Comparison of ENCODE assay signal across 32 mouse cellular contexts in genomic region chr19:4455071-4455800, GRCm38 (mm10). TPM values are rescaled to one million over a fixed set of nuclear protein-coding genes. Genes with fewer than 3 reads are reported as not detected.
DNase-seq lines count a peak whose midpoint lies in the region; ATAC-seq and TF ChIP-seq lines count a peak whose summit lies in the region.
"Had no signal": no experiment of that assay in that cellular context is flagged by ENCODE, and none has a peak within 500 bp of the region (broad histone marks: within the 10 kb centered on the region; RNA-seq: fewer than 3 reads in every experiment).

No protein-coding gene starts in this region.

- ATAC-seq in frontal cortex, adult (ENCODE audit: low TSS enrichment) = peak; percentile 52; the same call in 1 of the 2 replicates
- ATAC-seq: forebrain, embryonic 13.5 days; intestine, embryonic 15.5 days; midbrain, embryonic 16.5 days had no signal

- no peak for TF ChIP-seq POLR2A in olfactory bulb, adult 2 months (IDR thresholded peaks at IDR 0.05; ENCODE audit: insufficient read depth, low read depth, low read length)

- no peak for DNase-seq in frontal cortex, postnatal 25 days (ENCODE audit: low spot score in 2 of 2)
- DNase-seq in Muller cell, postnatal 12 days (ENCODE audit: inconsistent ontology term) = peak; percentile 45
- DNase-seq in adrenal gland, postnatal 14 days = peak; percentile 65
- no peak for DNase-seq in adipocyte (ENCODE audit: low spot score)
- no peak for DNase-seq in thymus, postnatal 4 days
- DNase-seq: B cell, adult 2 months; cerebellum, adult 18-20 months; heart, adult 11 months; kidney, adult 8-10 months; kidney, postnatal 10 days; lung, embryonic 14.5 days; thymus, postnatal 25 days had no signal

- TF ChIP-seq CTCF in olfactory bulb, adult 2 months (IDR thresholded peaks at IDR 0.05; ENCODE audit: insufficient read depth, low read depth, low read length) = no peak

- peak overlapping the region; percentile 25 for H3K27ac ChIP-seq in olfactory bulb, adult 2 months (ENCODE audit: insufficient read depth, low read depth, low read length)
- H3K27ac ChIP-seq: forebrain, embryonic 13.5 days; hindbrain, embryonic 15.5 days; intestine, embryonic 15.5 days; left cerebral cortex, adult 2 months; liver, embryonic 13.5 days; midbrain, embryonic 10.5 days; stomach, embryonic 15.5 days had no signal

- no peak overlapping the region for H3K4me3 ChIP-seq in olfactory bulb, adult 2 months (ENCODE audit: insufficient read depth, low read depth, low read length)
- H3K4me3 ChIP-seq: forebrain, embryonic 13.5 days; hindbrain, embryonic 15.5 days; intestine, embryonic 15.5 days; left cerebral cortex, adult 2 months; liver, embryonic 13.5 days; midbrain, embryonic 10.5 days; stomach, embryonic 15.5 days had no signal

- H3K4me1 ChIP-seq in olfactory bulb, adult 2 months (ENCODE audit: control insufficient read depth, insufficient read depth, low read length) = peaks cover 20% of the 10 kb centered on the region
- H3K4me1 ChIP-seq: forebrain, embryonic 13.5 days; hindbrain, embryonic 15.5 days; stomach, embryonic 15.5 days had no signal

- 65% methylated on average over 15 of the region's 15 CpGs for WGBS in olfactory bulb, adult 2 months

RNA-seq across cellular contexts. Expression of gene Rhod, which starts 16.0 kb away (rescaled TPM):
- total RNA-seq in adrenal gland, postnatal 14 days (2021) = 14.1 and 17.3 TPM in 2 replicates
- not detected in 2 replicates for polyA plus RNA-seq in olfactory bulb, adult 2 months (2012; ENCODE audit: insufficient read depth, insufficient read length, low replicate concordance, missing spikeins)
- total RNA-seq: MEL; neutrophil, adult 5-6 weeks had no signal

RNA-seq across cellular contexts. Expression of gene Syt12, which starts 22.0 kb away (rescaled TPM):
- total RNA-seq in adrenal gland, postnatal 14 days (2021) = 35.0 and 41.1 TPM in 2 replicates
- polyA plus RNA-seq in olfactory bulb, adult 2 months (2012; ENCODE audit: insufficient read depth, insufficient read length, low replicate concordance, missing spikeins) = not detected in 2 replicates
- total RNA-seq: hematopoietic stem cell, adult 5-6 weeks; MEL; neutrophil, adult 5-6 weeks had no signal

RNA-seq across cellular contexts. Expression of gene 2010003K11Rik, which starts 43.1 kb away (rescaled TPM):
- 23.0 and 25.2 TPM in 2 replicates for total RNA-seq in adrenal gland, postnatal 14 days (2021)
- polyA plus RNA-seq in olfactory bulb, adult 2 months (2012; ENCODE audit: insufficient read depth, insufficient read length, low replicate concordance, missing spikeins) = not detected in 2 replicates
- total RNA-seq: hematopoietic stem cell, adult 5-6 weeks; layer of hippocampus, postnatal 10 days; left cerebral cortex, adult 2 months; left cerebral cortex, postnatal 36 days; MEL; neutrophil, adult 5-6 weeks had no signal
- polyA plus RNA-seq: embryonic facial prominence, embryonic 14.5 days; forebrain, embryonic 13.5 days; frontal cortex, adult 2 months; heart, embryonic 11.5 days; heart, postnatal 0 days; hindbrain, embryonic 15.5 days; limb, embryonic 14.5 days; liver, embryonic 13.5 days; lung, embryonic 14.5 days; midbrain, embryonic 10.5 days; midbrain, embryonic 16.5 days had no signal

RNA-seq across cellular contexts. Expression of gene Pcx, which starts 55.0 kb away (rescaled TPM):
- total RNA-seq in adrenal gland, postnatal 14 days (2021) = 351 and 352 TPM in 2 replicates
- not detected in 2 replicates for polyA plus RNA-seq in olfactory bulb, adult 2 months (2012; ENCODE audit: insufficient read depth, insufficient read length, low replicate concordance, missing spikeins)

RNA-seq across cellular contexts. Expression of gene Kdm2a, which starts 57.2 kb away (rescaled TPM):
- total RNA-seq in adrenal gland, postnatal 14 days (2021) = 96.2 and 111 TPM in 2 replicates
- 282 TPM in 1 of 2 replicates, not detected in the other for polyA plus RNA-seq in olfactory bulb, adult 2 months (2012; ENCODE audit: insufficient read depth, insufficient read length, low replicate concordance, missing spikeins)

Comparison
In these comparisons a context has a peak if more than half of its experiments do, and no peak if none do; other contexts are left out.
1. DNase-seq: peak in Muller cell, postnatal 12 days (single experiment) and adrenal gland, postnatal 14 days (single experiment); none in frontal cortex, postnatal 25 days (0 of 2), adipocyte (single experiment) and thymus, postnatal 4 days (single experiment).